Mouse (Mus musculus) liver, embryonic 14.5 days (tissue): ENCODE measurements at regions not wholly inside any gene's neighbourhood (a gene's known extent, or its start where the extent isn't known, plus 50 kb on each side); places are given as distances from the start of the nearest gene placed in this dataset.

ENCODE experiments used
- CTCF ChIP-seq: IDR thresholded peaks from 2 replicates; pipeline ENCODE4 v1.5.1; 2016; ENCODE audit warnings: antibody characterized with exemption, low read depth, control low read depth
- EP300 ChIP-seq: IDR thresholded peaks from 2 replicates; pipeline ENCODE4 v1.6.1; 2016; ENCODE audit warnings: antibody characterized with exemption, low read depth

DNA sequence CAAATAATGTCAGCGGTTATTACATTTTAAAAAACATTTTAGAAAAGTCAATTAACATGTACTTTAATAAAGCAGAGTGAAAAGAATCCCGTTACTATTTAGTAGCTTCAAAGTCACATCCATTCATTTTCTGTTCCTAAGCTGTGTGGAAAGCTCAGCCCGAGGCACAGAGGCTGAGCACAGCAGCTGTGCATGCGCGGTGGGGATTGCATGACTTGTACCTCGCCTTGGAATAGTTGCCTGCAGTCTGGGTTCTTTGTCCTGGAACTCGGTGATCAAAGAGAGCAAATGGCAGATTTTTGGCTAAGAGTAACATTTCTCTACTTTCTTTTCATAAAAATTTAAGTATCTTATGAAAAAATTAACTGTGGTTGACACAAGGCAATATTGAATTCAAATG, 251.0 kb upstream of the Pde3a start:
- no peak for TF ChIP-seq CTCF
- no peak for TF ChIP-seq EP300
